Mouse (Mus musculus): ENCODE data around the gene Pmvk.

- TF ChIP-seq CTCF (IDR thresholded peaks at IDR 0.05; ENCODE audit: low read depth) (no peak), EP300 (optimal IDR thresholded peaks at IDR 0.05) (no peak)
Measured at GRCm38 (mm10) chr3:89435041-89435440, 19.3 kb upstream of the Pmvk start.
